Mouse (Mus musculus) forebrain, embryonic 12.5 days (tissue): ENCODE data around the gene Prox2. TPM values are rescaled to one million over a fixed set of nuclear protein-coding genes. Genes with fewer than 3 reads are reported as not detected.
A peak's percentile ranks its signal among the peaks of the same experiment; 100 is the strongest.

Experiments used
- ATAC-seq: fragments of 200-750 bp; cut with Nextera tagmentation; 2 replicates; pipeline ENCODE4 v1.8.0; 2017; ENCODE audit warnings: moderate TSS enrichment; ENCODE audit not compliant: low FRiP score
- H3K27ac ChIP-seq: fragments of 300-500 bp; sonication (generic); 2 replicates; pipeline ENCODE4 v1.5.1; 2016; ENCODE audit warnings: mild to moderate bottlenecking
- H3K27me3 ChIP-seq: fragments of 300-500 bp; sonication (generic); 2 replicates; pipeline ENCODE4 v1.6.1; 2016; ENCODE audit warnings: mild to moderate bottlenecking
- H3K36me3 ChIP-seq: fragments of 300-500 bp; sonication (generic); replicated peaks from 2 replicates; pipeline ENCODE4 v1.6.1; 2016; ENCODE audit warnings: mild to moderate bottlenecking
- H3K4me1 ChIP-seq: fragments of 300-500 bp; sonication (generic); 2 replicates; pipeline ENCODE4 v1.6.1; 2016
- H3K4me2 ChIP-seq: fragments of 300-500 bp; sonication (generic); 2 replicates; pipeline ENCODE4 v1.6.1; 2016; ENCODE audit warnings: mild to moderate bottlenecking, moderate library complexity
- H3K4me3 ChIP-seq: fragments of 300-500 bp; sonication (generic); replicated peaks from 2 replicates; pipeline ENCODE4 v1.5.1; 2016; ENCODE audit warnings: mild to moderate bottlenecking
- H3K9ac ChIP-seq: fragments of 300-500 bp; sonication (generic); 2 replicates; pipeline ENCODE4 v1.6.1; 2016; ENCODE audit warnings: mild to moderate bottlenecking
- H3K9me3 ChIP-seq: fragments of 300-500 bp; sonication (generic); 2 replicates; pipeline ENCODE4 v1.6.1; 2016
- WGBS: fragments of 180-500 bp; shearing (Covaris S2); methylation state at CpG from one replicate; pipeline ENCODE4 v1.1.7; 2016; 5-methylcytosine and 5-hydroxymethylcytosine counted together
- polyA plus RNA-seq: library from polyadenylated mRNA; unstranded; fragments of >200 nt; fragmentation: Nextera tagmentation; extraction: Ambion mirVana; gene quantifications from 2 replicates; pipeline ENCODE4 v1.2.1, GENCODE M21; 2016

Prox2 gene
- polyA plus RNA-seq, 1 experiment from 2014 or later: 4.3 TPM

- Histone ChIP-seq H3K4me3 (no peak overlapping the region), H3K4me1 (no peaks in the 10 kb centered on the region), H3K9me3 (no peaks in the 10 kb centered on the region), H3K4me2 (no peak overlapping the region), H3K9ac (no peak overlapping the region), H3K36me3 (peaks cover 83% of the 10 kb centered on the region), H3K27me3 (no peaks in the 10 kb centered on the region), H3K27ac (no peak overlapping the region)
- ATAC-seq: no peak
- WGBS: 94% methylated on average over 5 of the region's 5 CpGs
Observed at GRCm38 (mm10) chr12:85124751-85125150, 14.2 kb upstream of the Prox2 start.

- 97% methylated on average over 11 of the region's 11 CpGs for WGBS
Observed at GRCm38 (mm10) chr12:85123645-85124044, 13.1 kb upstream of the Prox2 start.

GRCm38 (mm10) chr12:85123108-85123530, 12.6 kb upstream of the Prox2 start:
- no peaks in the 10 kb centered on the region for H3K9me3 ChIP-seq
- no peak for ATAC-seq
- no peak overlapping the region for H3K4me3 ChIP-seq
- WGBS: 97% methylated on average over 9 of the region's 9 CpGs
- no peaks in the 10 kb centered on the region for H3K4me1 ChIP-seq
- H3K4me2 ChIP-seq: no peak overlapping the region
- no peak overlapping the region for H3K27ac ChIP-seq
- H3K9ac ChIP-seq: no peak overlapping the region
- H3K36me3 ChIP-seq: peaks cover 85% of the 10 kb centered on the region
- H3K27me3 ChIP-seq: no peaks in the 10 kb centered on the region

More at GRCm38 (mm10) chr12:85123645-85124044, 13.1 kb upstream of the Prox2 start:
- H3K4me1 ChIP-seq: no peaks in the 10 kb centered on the region
- H3K9ac ChIP-seq: no peak overlapping the region
- H3K4me3 ChIP-seq: no peak overlapping the region
- no peaks in the 10 kb centered on the region for H3K27me3 ChIP-seq
- H3K4me2 ChIP-seq: no peak overlapping the region
- peaks cover 85% of the 10 kb centered on the region for H3K36me3 ChIP-seq
- no peak overlapping the region for H3K27ac ChIP-seq
- ATAC-seq: no peak
- H3K9me3 ChIP-seq: no peaks in the 10 kb centered on the region

DNA sequence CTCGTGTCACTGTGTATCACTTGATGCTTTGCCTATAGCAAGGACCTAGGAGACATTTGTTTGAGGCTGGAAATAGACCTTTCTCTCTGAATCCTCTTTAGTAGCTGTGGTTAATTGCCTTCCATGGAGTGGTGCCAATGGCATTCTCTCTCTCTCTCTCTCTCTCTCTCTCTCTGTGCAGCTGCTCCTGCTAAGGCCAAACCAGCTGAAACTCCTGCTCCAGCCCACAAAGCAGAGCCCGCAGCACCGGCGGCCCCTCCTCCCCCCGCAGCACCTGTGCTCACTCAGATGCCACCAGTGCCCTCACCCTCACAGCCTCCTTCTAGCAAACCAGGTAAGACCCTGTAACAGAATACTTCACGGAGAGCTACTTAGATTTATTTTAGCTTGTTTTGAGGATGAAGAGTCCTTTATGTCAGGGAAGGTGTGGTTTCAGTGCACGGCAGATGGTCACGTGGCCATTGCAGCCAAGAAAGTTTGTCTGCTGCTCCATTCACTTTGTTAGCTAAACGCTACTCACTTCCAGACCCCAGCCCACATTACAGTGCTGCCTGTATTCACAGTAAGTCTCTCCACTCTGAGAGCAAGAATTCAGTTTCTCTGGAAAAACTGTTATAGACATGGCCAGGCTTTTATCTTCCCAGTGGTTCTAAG, 11.4 kb upstream of the Prox2 start:
- H3K4me1 ChIP-seq: no peaks in the 10 kb centered on the region
- WGBS: 88% methylated on average over 9 of the region's 9 CpGs
- H3K27ac ChIP-seq: no peak overlapping the region
- no peak for ATAC-seq
- H3K9me3 ChIP-seq: no peaks in the 10 kb centered on the region
- peaks cover 77% of the 10 kb centered on the region for H3K36me3 ChIP-seq
- no peak overlapping the region for H3K4me2 ChIP-seq
- H3K4me3 ChIP-seq: no peak overlapping the region
- no peak overlapping the region for H3K9ac ChIP-seq
- no peaks in the 10 kb centered on the region for H3K27me3 ChIP-seq

- H3K9ac ChIP-seq: no peak overlapping the region
- ATAC-seq: no peak
- peaks cover 21% of the 10 kb centered on the region for H3K4me1 ChIP-seq
- H3K27ac ChIP-seq: no peak overlapping the region
- no peak overlapping the region for H3K4me3 ChIP-seq
- H3K9me3 ChIP-seq: no peaks in the 10 kb centered on the region
- 64% methylated on average over 7 of the region's 7 CpGs for WGBS
- H3K4me2 ChIP-seq: no peak overlapping the region
- peaks cover 39% of the 10 kb centered on the region for H3K36me3 ChIP-seq
- no peaks in the 10 kb centered on the region for H3K27me3 ChIP-seq
Observed at GRCm38 (mm10) chr12:85115678-85116077, 5.1 kb upstream of the Prox2 start.

DNA sequence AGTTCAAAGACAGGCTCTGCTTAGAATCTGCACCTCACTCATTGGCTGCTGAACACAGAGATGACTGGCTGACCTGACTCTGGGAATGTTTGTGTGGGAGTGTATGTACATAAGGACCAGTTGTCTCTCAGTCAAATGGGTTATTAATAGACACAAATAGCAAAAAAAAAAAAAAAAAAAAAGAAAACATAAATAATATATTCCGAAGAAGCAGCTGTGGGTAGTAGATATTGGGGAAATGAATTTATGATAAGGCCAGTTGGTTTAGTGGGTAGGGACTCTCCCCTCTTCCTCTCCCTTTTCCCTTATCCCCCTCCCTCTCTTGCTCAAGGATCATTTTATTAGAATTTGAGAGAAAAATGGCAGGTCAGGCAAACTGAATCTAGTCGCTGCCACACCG, 3.4 kb upstream of the Prox2 start:
- peaks cover 23% of the 10 kb centered on the region for H3K36me3 ChIP-seq
- 93% methylated on average over 3 of the region's 3 CpGs for WGBS
- ATAC-seq: no peak

GRCm38 (mm10) chr12:85113337-85113736, 2.8 kb upstream of the Prox2 start:
- Histone ChIP-seq H3K4me1 (peaks cover 32% of the 10 kb centered on the region), H3K27ac (no peak overlapping the region), H3K4me2 (no peak overlapping the region), H3K9ac (no peak overlapping the region), H3K27me3 (no peaks in the 10 kb centered on the region), H3K36me3 (peaks cover 17% of the 10 kb centered on the region; the same call in 1 of the 2 replicates), H3K9me3 (no peaks in the 10 kb centered on the region), H3K4me3 (no peak overlapping the region)
- 92% methylated on average over 3 of the region's 3 CpGs for WGBS
- no peak for ATAC-seq

More for the DNA sequence above, 3.4 kb upstream of the Prox2 start:
- H3K9me3 ChIP-seq: no peaks in the 10 kb centered on the region
- H3K4me3 ChIP-seq: no peak overlapping the region
- no peak overlapping the region for H3K4me2 ChIP-seq
- no peak overlapping the region for H3K9ac ChIP-seq
- no peak overlapping the region for H3K27ac ChIP-seq
- H3K27me3 ChIP-seq: no peaks in the 10 kb centered on the region
- H3K4me1 ChIP-seq: peaks cover 32% of the 10 kb centered on the region

DNA sequence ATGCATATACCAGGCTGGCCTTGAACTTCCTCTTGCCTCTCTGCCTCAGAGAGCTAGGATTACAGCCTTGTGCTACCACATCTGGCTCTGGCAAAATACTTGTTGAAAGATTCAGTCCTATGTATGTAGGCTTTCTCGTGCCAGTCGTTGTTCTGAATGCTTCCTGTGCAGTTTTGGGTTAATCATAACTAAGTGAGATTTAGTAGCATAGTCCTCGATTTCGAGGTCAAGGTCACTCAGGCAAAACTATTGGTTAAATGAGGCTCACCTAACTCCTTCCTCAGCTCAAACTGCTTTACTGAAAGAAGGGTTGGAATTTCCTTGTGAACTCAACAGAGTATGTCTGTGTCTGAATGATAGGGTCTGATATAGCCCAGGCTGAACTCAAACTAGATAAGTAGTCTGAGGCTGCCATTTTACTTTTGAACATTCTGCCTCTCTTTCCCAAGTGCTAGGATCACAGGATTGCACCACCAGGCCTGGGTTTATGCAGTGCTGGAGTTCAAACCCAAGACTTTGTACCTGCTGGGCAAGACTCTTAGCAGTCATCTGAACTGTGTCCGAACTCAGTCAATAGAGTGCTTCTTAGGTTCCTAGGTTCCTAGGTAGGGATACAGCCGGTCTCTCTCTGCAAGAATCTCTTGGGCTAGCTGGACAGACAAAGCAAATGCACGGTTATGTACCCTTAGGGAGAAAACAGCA, 2.1 kb upstream of the Prox2 start:
- H3K4me1 ChIP-seq: peaks cover 32% of the 10 kb centered on the region
- H3K27me3 ChIP-seq: no peaks in the 10 kb centered on the region
- no peak for ATAC-seq
- H3K9ac ChIP-seq: no peak overlapping the region
- no peak overlapping the region for H3K27ac ChIP-seq
- peak overlapping the region; percentile 99; the same call in 1 of the 2 replicates for H3K4me3 ChIP-seq
- H3K4me2 ChIP-seq: peak overlapping the region; percentile 90
- no peaks in the 10 kb centered on the region for H3K9me3 ChIP-seq
- peaks cover 15% of the 10 kb centered on the region; the same call in 1 of the 2 replicates for H3K36me3 ChIP-seq
- WGBS: 92% methylated on average over 7 of the region's 7 CpGs

DNA sequence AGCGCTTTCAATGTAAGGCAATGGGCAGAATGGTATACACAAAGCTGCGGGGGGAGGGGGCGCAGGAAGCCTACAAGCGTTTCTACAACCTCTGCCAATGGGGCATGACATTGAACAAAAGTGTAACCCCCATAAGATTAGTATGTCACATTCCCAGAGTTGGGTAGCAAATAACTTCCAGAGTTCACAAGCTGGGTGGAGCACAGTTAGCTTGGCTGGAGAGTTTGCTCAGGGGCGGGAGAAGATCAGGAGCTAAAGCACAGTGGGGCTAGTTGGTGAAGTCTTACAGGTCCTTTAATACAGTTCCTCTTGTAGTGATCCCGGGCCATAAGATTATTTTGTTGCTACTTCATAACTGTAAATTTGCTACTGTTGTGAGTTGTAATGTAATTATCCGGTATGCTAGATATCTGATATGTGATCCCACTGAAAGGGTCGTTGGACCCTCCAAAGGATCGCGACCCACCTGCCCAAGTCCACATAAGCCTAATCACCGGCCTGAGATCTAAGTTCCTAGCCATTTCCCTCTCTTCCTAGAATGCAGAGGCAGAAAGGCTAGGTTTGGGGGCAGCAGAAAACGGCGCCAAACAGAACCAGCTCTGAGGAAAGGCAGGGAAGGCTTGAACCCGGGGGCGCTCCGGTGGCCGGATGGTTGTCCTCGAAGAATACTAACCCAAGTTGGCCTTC, 405 bp downstream of the Prox2 start:
- peak overlapping the region; percentile 99 for H3K4me3 ChIP-seq
- peak overlapping the region; percentile 98 for H3K9ac ChIP-seq

GRCm38 (mm10) chr12:85109426-85109825, 1.1 kb downstream of the Prox2 start:
- WGBS: 22% methylated on average over 4 of the region's 4 CpGs
- Histone ChIP-seq H3K4me2 (peak overlapping the region; percentile 90; the same call in 1 of the 2 replicates), H3K27me3 (no peaks in the 10 kb centered on the region), H3K9ac (no peak overlapping the region), H3K9me3 (no peaks in the 10 kb centered on the region), H3K27ac (no peak overlapping the region), H3K4me3 (no peak overlapping the region), H3K4me1 (peaks cover 39% of the 10 kb centered on the region), H3K36me3 (no peaks in the 10 kb centered on the region)
- ATAC-seq: no peak

More for the DNA sequence above, 405 bp downstream of the Prox2 start:
- Histone ChIP-seq H3K9me3 (no peaks in the 10 kb centered on the region), H3K36me3 (peaks cover 7% of the 10 kb centered on the region; the same call in 1 of the 2 replicates), H3K27me3 (no peaks in the 10 kb centered on the region), H3K4me1 (peaks cover 39% of the 10 kb centered on the region), H3K4me2 (peak overlapping the region; percentile 90), H3K27ac (peak overlapping the region; percentile 85)
- WGBS: 16% methylated on average over 15 of the region's 18 CpGs
- peak; percentile 13; the same call in 1 of the 2 replicates for ATAC-seq

- H3K4me2 ChIP-seq: no peak overlapping the region
- no peak for ATAC-seq
- no peak overlapping the region for H3K4me3 ChIP-seq
- no peaks in the 10 kb centered on the region for H3K9me3 ChIP-seq
- H3K27me3 ChIP-seq: no peaks in the 10 kb centered on the region
- H3K9ac ChIP-seq: no peak overlapping the region
- WGBS: 56% methylated on average over 3 of the region's 3 CpGs
- peaks cover 39% of the 10 kb centered on the region for H3K4me1 ChIP-seq
- H3K27ac ChIP-seq: no peak overlapping the region
- no peaks in the 10 kb centered on the region for H3K36me3 ChIP-seq
Observed at GRCm38 (mm10) chr12:85108643-85109042, 1.9 kb downstream of the Prox2 start.

DNA sequence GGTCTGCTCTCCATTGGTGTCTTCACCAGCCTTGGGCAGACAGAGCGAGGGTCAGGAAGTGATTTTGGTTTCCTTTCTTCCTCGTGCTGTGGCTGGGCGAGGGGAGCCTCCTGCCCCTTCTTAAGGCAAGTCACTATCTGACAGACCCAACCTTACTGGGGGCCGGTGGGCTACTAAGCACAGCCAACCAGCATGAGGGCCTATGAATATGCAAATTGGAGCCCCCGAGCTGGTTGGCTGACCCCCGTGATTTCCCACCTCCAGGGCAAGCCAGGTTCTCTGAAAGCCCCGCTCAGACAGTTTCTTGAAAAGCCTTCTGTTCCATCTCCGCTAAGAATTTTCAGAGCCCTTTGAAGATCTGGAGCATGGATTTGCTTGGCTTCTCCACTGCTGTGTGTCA, 4.3 kb downstream of the Prox2 start:
- Histone ChIP-seq H3K36me3 (no peaks in the 10 kb centered on the region), H3K4me3 (no peak overlapping the region; the same call in 1 of the 2 replicates), H3K27me3 (no peaks in the 10 kb centered on the region), H3K9me3 (no peaks in the 10 kb centered on the region), H3K9ac (no peak overlapping the region), H3K4me2 (0 out of 2 replicates have a peak overlapping the region, but pooled peaks have one; percentile 10), H3K27ac (no peak overlapping the region), H3K4me1 (peaks cover 20% of the 10 kb centered on the region)
- no peak for ATAC-seq
- 3% methylated on average over 8 of the region's 8 CpGs for WGBS
